Mouse (Mus musculus): ENCODE results near the gene Timm9.

- TF ChIP-seq CTCF (IDR thresholded peaks at IDR 0.05; ENCODE audit: low read depth) (no peak), EP300 (IDR thresholded peaks at IDR 0.05; ENCODE audit: low read depth) (no peak)
These were observed 12.3 kb upstream of the Timm9 start for GRCm38 (mm10) chr12:71148801-71149200.

Data from heart, postnatal 0 days (tissue).